Comparison of ENCODE assay signal across 18 mouse cellular contexts in genomic region chr13:98955676-98956075, GRCm38 (mm10). TPM values are rescaled to one million over a fixed set of nuclear protein-coding genes. Genes with fewer than 3 reads are reported as not detected.
DNase-seq lines count a peak whose midpoint lies in the region; ATAC-seq and TF ChIP-seq lines count a peak whose summit lies in the region.
"Had no signal": no experiment of that assay in that cellular context is flagged by ENCODE, and none has a peak within 500 bp of the region (broad histone marks: within the 10 kb centered on the region; RNA-seq: fewer than 3 reads in every experiment).

No protein-coding gene starts in this region.

- no peak for ATAC-seq in heart, embryonic 13.5 days (ENCODE audit: extremely low read depth, insufficient number of reproducible peaks, low FRiP score, low TSS enrichment)
- ATAC-seq in kidney, embryonic 15.5 days (replicated peaks; ENCODE audit: low FRiP score): peak; percentile 67; the same call in 1 of the 2 replicates
- peak; percentile 47; the same call in 1 of the 2 replicates for ATAC-seq in liver, embryonic 11.5 days (replicated peaks; ENCODE audit: low FRiP score)
- peak; percentile 70; the same call in 1 of the 2 replicates for ATAC-seq in stomach, embryonic 15.5 days (ENCODE audit: insufficient read depth, low FRiP score, low read depth)
- ATAC-seq in midbrain, postnatal 0 days (ENCODE audit: low FRiP score): no peak
- ATAC-seq in midbrain, embryonic 15.5 days (replicated peaks): no peak
- ATAC-seq: forebrain, embryonic 13.5 days; midbrain, embryonic 16.5 days had no signal

- no peaks in the 10 kb centered on the region for H3K9me3 ChIP-seq in heart, embryonic 13.5 days
- no peaks in the 10 kb centered on the region for H3K9me3 ChIP-seq in kidney, embryonic 15.5 days (replicated peaks)
- H3K9me3 ChIP-seq in liver, embryonic 11.5 days (ENCODE audit: control insufficient read depth, low read length): no peaks in the 10 kb centered on the region
- no peaks in the 10 kb centered on the region for H3K9me3 ChIP-seq in stomach, embryonic 15.5 days
- no peaks in the 10 kb centered on the region for H3K9me3 ChIP-seq in midbrain, postnatal 0 days (ENCODE audit: low read length)
- H3K9me3 ChIP-seq in midbrain, embryonic 15.5 days: no peaks in the 10 kb centered on the region
- H3K9me3 ChIP-seq: forebrain, embryonic 13.5 days; neural tube, embryonic 15.5 days had no signal

- H3K4me1 ChIP-seq in heart, embryonic 13.5 days: peaks cover 12% of the 10 kb centered on the region
- peaks cover 12% of the 10 kb centered on the region; the same call in 1 of the 2 replicates for H3K4me1 ChIP-seq in kidney, embryonic 15.5 days
- peaks cover 7% of the 10 kb centered on the region; the same call in 1 of the 2 replicates for H3K4me1 ChIP-seq in liver, embryonic 11.5 days (replicated peaks; ENCODE audit: control insufficient read depth, insufficient read depth, low read length)
- H3K4me1 ChIP-seq in stomach, embryonic 15.5 days: peaks cover 6% of the 10 kb centered on the region; the same call in 1 of the 2 replicates
- no peaks in the 10 kb centered on the region for H3K4me1 ChIP-seq in midbrain, postnatal 0 days (ENCODE audit: insufficient read depth, low read length)
- peaks cover 7% of the 10 kb centered on the region; the same call in 1 of the 2 replicates for H3K4me1 ChIP-seq in midbrain, embryonic 15.5 days
- H3K4me1 ChIP-seq: forebrain, embryonic 13.5 days; neural tube, embryonic 15.5 days had no signal

- no peak overlapping the region for H3K4me2 ChIP-seq in heart, embryonic 13.5 days
- H3K4me2 ChIP-seq in kidney, embryonic 15.5 days: no peak overlapping the region
- no peak overlapping the region for H3K4me2 ChIP-seq in liver, embryonic 11.5 days
- no peak overlapping the region; the same call in 1 of the 2 replicates for H3K4me2 ChIP-seq in stomach, embryonic 15.5 days
- H3K4me2 ChIP-seq in midbrain, postnatal 0 days (ENCODE audit: low read depth, low read length, poor library complexity, severe bottlenecking): no peak overlapping the region
- no peak overlapping the region for H3K4me2 ChIP-seq in midbrain, embryonic 15.5 days
- H3K4me2 ChIP-seq: forebrain, embryonic 13.5 days; neural tube, embryonic 15.5 days had no signal

- no peaks in the 10 kb centered on the region for H3K36me3 ChIP-seq in heart, embryonic 13.5 days
- no peaks in the 10 kb centered on the region for H3K36me3 ChIP-seq in kidney, embryonic 15.5 days
- H3K36me3 ChIP-seq in liver, embryonic 11.5 days (ENCODE audit: control insufficient read depth, insufficient read depth, low read length): no peaks in the 10 kb centered on the region
- no peaks in the 10 kb centered on the region for H3K36me3 ChIP-seq in stomach, embryonic 15.5 days
- no peaks in the 10 kb centered on the region for H3K36me3 ChIP-seq in midbrain, postnatal 0 days (ENCODE audit: insufficient read depth, low read length)
- no peaks in the 10 kb centered on the region for H3K36me3 ChIP-seq in midbrain, embryonic 15.5 days (replicated peaks)
- H3K36me3 ChIP-seq: neural tube, embryonic 15.5 days had no signal

- DNase-seq in heart, postnatal 4 days: no peak
- DNase-seq in liver, embryonic 11.5 days (ENCODE audit: low spot score): no peak
- no peak for DNase-seq in midbrain, postnatal 0 days (ENCODE audit: low spot score)
- no peak for DNase-seq in gastrocnemius, postnatal 4 days (ENCODE audit: low spot score in 2 of 2)
- DNase-seq: right cerebral cortex, adult 18-20 months had no signal

- no peak overlapping the region for H3K4me3 ChIP-seq in heart, embryonic 13.5 days
- H3K4me3 ChIP-seq in kidney, embryonic 15.5 days (replicated peaks): no peak overlapping the region
- H3K4me3 ChIP-seq in liver, embryonic 11.5 days (ENCODE audit: low read depth, low read length): no peak overlapping the region
- no peak overlapping the region for H3K4me3 ChIP-seq in stomach, embryonic 15.5 days (replicated peaks)
- no peak overlapping the region for H3K4me3 ChIP-seq in midbrain, postnatal 0 days (ENCODE audit: low read depth, low read length)
- H3K4me3 ChIP-seq in midbrain, embryonic 15.5 days: no peak overlapping the region
- H3K4me3 ChIP-seq: forebrain, embryonic 13.5 days; neural tube, embryonic 15.5 days had no signal

- H3K27ac ChIP-seq in heart, embryonic 13.5 days (replicated peaks): no peak overlapping the region
- H3K27ac ChIP-seq in kidney, embryonic 15.5 days: no peak overlapping the region
- no peak overlapping the region for H3K27ac ChIP-seq in liver, embryonic 11.5 days (ENCODE audit: low read depth, low read length)
- no peak overlapping the region for H3K27ac ChIP-seq in stomach, embryonic 15.5 days
- no peak overlapping the region for H3K27ac ChIP-seq in midbrain, postnatal 0 days (ENCODE audit: low read depth, low read length)
- H3K27ac ChIP-seq in midbrain, embryonic 15.5 days: no peak overlapping the region
- H3K27ac ChIP-seq: forebrain, embryonic 13.5 days; neural tube, embryonic 15.5 days had no signal

- no peak for TF ChIP-seq CTCF in midbrain, postnatal 0 days (IDR thresholded peaks at IDR 0.05)

- 57% methylated on average over 6 of the region's 6 CpGs for WGBS in heart, embryonic 13.5 days
- WGBS in kidney, embryonic 15.5 days: 58% methylated on average over 6 of the region's 6 CpGs
- 53% methylated on average over 6 of the region's 6 CpGs for WGBS in liver, embryonic 11.5 days
- WGBS in stomach, embryonic 15.5 days: 54% methylated on average over 6 of the region's 6 CpGs
- WGBS in midbrain, postnatal 0 days: 62% methylated on average over 6 of the region's 6 CpGs
- 69% methylated on average over 6 of the region's 6 CpGs for WGBS in midbrain, embryonic 15.5 days

- 0 out of 2 replicates have a peak overlapping the region, but pooled peaks have one; percentile 5 for H3K9ac ChIP-seq in heart, embryonic 13.5 days
- H3K9ac ChIP-seq in kidney, embryonic 15.5 days: no peak overlapping the region
- no peak overlapping the region for H3K9ac ChIP-seq in liver, embryonic 11.5 days (ENCODE audit: low read depth, low read length)
- no peak overlapping the region for H3K9ac ChIP-seq in stomach, embryonic 15.5 days
- no peak overlapping the region for H3K9ac ChIP-seq in midbrain, postnatal 0 days (replicated peaks; ENCODE audit: low read length, poor library complexity, severe bottlenecking)
- H3K9ac ChIP-seq in midbrain, embryonic 15.5 days: no peak overlapping the region
- H3K9ac ChIP-seq: forebrain, embryonic 13.5 days; neural tube, embryonic 15.5 days had no signal

- no peaks in the 10 kb centered on the region for H3K27me3 ChIP-seq in heart, embryonic 13.5 days (replicated peaks)
- no peaks in the 10 kb centered on the region for H3K27me3 ChIP-seq in kidney, embryonic 15.5 days
- no peaks in the 10 kb centered on the region for H3K27me3 ChIP-seq in liver, embryonic 11.5 days (replicated peaks; ENCODE audit: control insufficient read depth, insufficient read depth, low read length)
- H3K27me3 ChIP-seq in stomach, embryonic 15.5 days (replicated peaks): no peaks in the 10 kb centered on the region
- H3K27me3 ChIP-seq in midbrain, postnatal 0 days (ENCODE audit: insufficient read depth, low read length): no peaks in the 10 kb centered on the region
- no peaks in the 10 kb centered on the region for H3K27me3 ChIP-seq in midbrain, embryonic 15.5 days (replicated peaks)
- H3K27me3 ChIP-seq: forebrain, embryonic 13.5 days; neural tube, embryonic 15.5 days had no signal

RNA-seq across cellular contexts. Expression of gene 1700024P04Rik, which starts 28.7 kb away (rescaled TPM):
- polyA plus RNA-seq in heart, embryonic 13.5 days (2015; fragmentation: Nextera tagmentation; extraction: Ambion mirVana): not detected in 2 replicates
- total RNA-seq in heart, postnatal 4 days (2021): not detected
- polyA plus RNA-seq in kidney, embryonic 15.5 days (2015; fragmentation: Nextera tagmentation; extraction: Ambion mirVana): not detected in 2 replicates
- polyA plus RNA-seq in liver, embryonic 11.5 days (2014; fragmentation: Nextera tagmentation; extraction: Ambion mirVana): not detected in 2 replicates
- polyA plus RNA-seq in stomach, embryonic 15.5 days (2015; fragmentation: Nextera tagmentation; extraction: Ambion mirVana): not detected in 2 replicates
- not detected in 2 replicates for total RNA-seq in midbrain, postnatal 0 days (2014; rRNA removed)
- not detected in 2 replicates for polyA plus RNA-seq in midbrain, postnatal 0 days (2015; fragmentation: Nextera tagmentation; extraction: Ambion mirVana)
- polyA plus RNA-seq in midbrain, embryonic 15.5 days (2015; fragmentation: Nextera tagmentation; extraction: Ambion mirVana): not detected in 2 replicates
- total RNA-seq in gastrocnemius, postnatal 4 days (2021): not detected
- total RNA-seq: adrenal gland, postnatal 25 days; hematopoietic stem cell, adult 5-6 weeks; layer of hippocampus, adult 8-10 months had no signal
- polyA plus RNA-seq: embryonic facial prominence, embryonic 14.5 days; forebrain, embryonic 13.5 days; limb, embryonic 11.5 days; midbrain, embryonic 16.5 days; neural tube, embryonic 15.5 days; thymus, postnatal 0 days had no signal

RNA-seq across cellular contexts. Expression of gene Tnpo1, which starts 29.5 kb away (rescaled TPM):
- polyA plus RNA-seq in heart, embryonic 13.5 days (2015; fragmentation: Nextera tagmentation; extraction: Ambion mirVana): 36.9 and 39.6 TPM in 2 replicates
- 10 to 100 TPM; 95.4 to 97.2 TPM for total RNA-seq in heart, postnatal 4 days (2021)
- 69.0 and 77.0 TPM in 2 replicates for polyA plus RNA-seq in kidney, embryonic 15.5 days (2015; fragmentation: Nextera tagmentation; extraction: Ambion mirVana)
- 32.2 and 34.9 TPM in 2 replicates for polyA plus RNA-seq in liver, embryonic 11.5 days (2014; fragmentation: Nextera tagmentation; extraction: Ambion mirVana)
- 55.1 and 62.0 TPM in 2 replicates for polyA plus RNA-seq in stomach, embryonic 15.5 days (2015; fragmentation: Nextera tagmentation; extraction: Ambion mirVana)
- 78.8 and 85.8 TPM in 2 replicates for total RNA-seq in midbrain, postnatal 0 days (2014; rRNA removed)
- polyA plus RNA-seq in midbrain, postnatal 0 days (2015; fragmentation: Nextera tagmentation; extraction: Ambion mirVana): 16.6 and 20.1 TPM in 2 replicates
- polyA plus RNA-seq in midbrain, embryonic 15.5 days (2015; fragmentation: Nextera tagmentation; extraction: Ambion mirVana): 51.3 and 53.9 TPM in 2 replicates
- total RNA-seq in gastrocnemius, postnatal 4 days (2021): 10 to 100 TPM; 91.7 to 99.7 TPM

Comparison
In these comparisons a context has a peak if more than half of its experiments do, and no peak if none do; other contexts are left out.
1. ATAC-seq: peak in kidney, embryonic 15.5 days (single experiment), liver, embryonic 11.5 days (single experiment) and stomach, embryonic 15.5 days (single experiment); none in heart, embryonic 13.5 days (single experiment), midbrain, postnatal 0 days (single experiment) and midbrain, embryonic 15.5 days (single experiment).